Mouse (Mus musculus) kidney, postnatal 36 days (tissue): ENCODE results near the gene Map3k21.
A peak's percentile ranks its signal among the peaks of the same experiment; 100 is the strongest.

Source experiments
- DNase-seq, 2 experiments: peaks; one replicate each; pipeline ENCODE4 v3.0.0; 2021 to 2022; ENCODE audit warnings: mixed read lengths in 2 of 2

Map3k21 gene

DNA sequence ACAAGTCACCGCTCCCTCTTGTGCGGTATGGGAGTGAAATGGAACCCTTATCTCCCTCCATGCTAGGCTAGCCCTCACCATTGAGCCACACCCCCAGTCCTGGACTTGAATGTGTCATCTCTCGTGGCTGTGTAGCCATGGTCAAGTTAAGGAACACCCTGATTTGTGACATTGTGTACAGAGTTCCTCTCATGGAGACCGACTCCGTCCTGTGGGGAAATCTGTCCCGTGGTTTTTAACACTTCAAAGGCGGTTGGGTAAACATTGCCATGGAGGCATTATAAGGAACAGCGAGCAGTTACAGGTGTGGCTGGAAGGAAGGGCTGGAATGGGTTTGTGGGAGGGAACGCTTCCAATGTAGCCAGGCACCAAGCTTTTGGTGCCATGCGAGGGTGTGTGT, 6.8 kb downstream of the Map3k21 start:
- no peak for DNase-seq

DNA sequence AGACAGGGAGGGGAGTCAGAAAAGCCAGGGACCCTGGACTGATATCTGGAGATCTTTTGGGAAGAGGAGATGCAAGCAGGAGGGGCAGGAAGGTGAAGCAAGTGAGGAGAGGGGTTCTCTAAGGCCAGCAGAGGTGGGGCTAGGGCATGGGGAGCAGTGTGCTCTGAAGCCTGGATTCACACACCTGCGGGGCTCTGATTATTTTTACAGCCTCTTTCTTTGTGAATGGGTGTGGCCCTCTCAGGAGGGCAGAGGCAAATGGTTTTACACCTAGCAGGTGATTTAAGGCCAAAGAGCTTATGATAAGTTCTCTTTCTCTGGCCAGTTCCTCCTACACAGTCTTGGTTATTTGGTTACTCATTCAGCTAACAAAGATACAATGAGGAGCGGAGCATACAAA, 8.5 kb downstream of the Map3k21 start:
- DNase-seq: no peak

GRCm38 (mm10) chr8:125919560-125919959, 9.3 kb downstream of the Map3k21 start:
- DNase-seq: peak in 1 of 2 experiments; percentile 35

GRCm38 (mm10) chr8:125920281-125920680, 10.0 kb downstream of the Map3k21 start:
- no peak for DNase-seq

- DNase-seq: peak in 1 of 2 experiments; percentile 42
These were observed 10.5 kb downstream of the Map3k21 start for GRCm38 (mm10) chr8:125920761-125921160.

GRCm38 (mm10) chr8:125922333-125922732, 12.1 kb downstream of the Map3k21 start:
- peak; percentile 24 to 53 for DNase-seq

GRCm38 (mm10) chr8:125926636-125927035, 16.4 kb downstream of the Map3k21 start:
- DNase-seq: no peak

DNA sequence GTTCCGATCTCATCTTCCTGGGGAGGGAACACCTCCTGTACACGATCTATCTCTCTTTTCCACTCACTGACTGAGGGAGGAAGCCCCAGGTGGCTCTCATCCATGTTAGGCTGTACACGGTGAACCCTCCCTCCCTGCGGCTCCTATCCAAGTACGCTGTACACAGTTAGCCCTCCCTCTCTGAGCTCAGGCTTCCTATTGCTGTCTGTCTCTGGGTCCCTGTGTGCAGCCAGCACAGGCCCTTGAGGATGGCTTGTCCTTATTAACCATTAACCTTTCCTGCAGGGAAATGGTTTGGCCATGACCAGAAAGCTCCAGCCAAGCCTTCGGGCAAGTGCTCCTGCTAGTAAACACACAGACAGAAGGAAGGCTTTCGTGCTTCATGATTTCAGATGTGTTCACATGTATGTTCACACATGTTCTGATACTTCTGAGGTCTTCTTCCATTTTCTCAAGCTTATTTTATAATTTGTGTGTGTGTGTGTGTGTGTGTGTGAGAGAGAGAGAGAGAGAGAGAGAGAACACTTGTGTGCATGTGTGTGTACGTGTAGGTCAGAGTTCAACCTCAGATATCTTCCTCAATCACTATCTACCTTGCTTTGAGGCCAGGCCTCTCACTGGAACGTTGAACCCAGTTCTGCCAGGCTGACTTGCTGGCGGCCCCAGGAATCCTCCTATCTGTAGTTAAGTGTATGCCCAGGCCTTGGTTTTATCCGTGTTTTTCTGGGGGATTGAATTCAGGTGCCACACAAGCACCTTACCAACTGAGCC, 20.2 kb downstream of the Map3k21 start:
- peak; percentile 67 to 86 for DNase-seq

- DNase-seq: no peak
These were observed 21.6 kb downstream of the Map3k21 start for GRCm38 (mm10) chr8:125931822-125932221.

DNA sequence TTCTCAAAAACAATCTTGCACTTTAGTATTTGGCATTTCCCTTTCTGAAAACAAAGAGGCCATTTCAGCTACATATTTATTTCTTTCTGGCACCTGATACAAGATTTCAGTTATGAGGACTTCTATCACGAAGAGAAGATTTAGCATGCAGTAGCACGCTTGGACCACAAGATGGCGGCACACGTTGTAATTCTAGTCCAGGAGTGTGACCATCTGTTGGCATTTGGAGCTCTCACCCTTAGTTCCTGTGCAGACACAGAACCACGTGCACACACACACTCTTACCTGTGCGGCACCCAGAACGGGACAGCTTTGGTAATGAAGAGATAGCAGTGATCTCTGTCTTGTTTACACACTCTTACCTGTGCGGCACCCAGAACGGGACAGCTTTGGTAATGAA, 25.4 kb downstream of the Map3k21 start:
- peak; percentile 62 to 81 for DNase-seq

GRCm38 (mm10) chr8:125944511-125944910, 34.3 kb downstream of the Map3k21 start:
- peak; percentile 20 to 34 for DNase-seq

GRCm38 (mm10) chr8:125948696-125949308, 38.6 kb downstream of the Map3k21 start:
- peak; percentile 16 to 24 for DNase-seq

DNA sequence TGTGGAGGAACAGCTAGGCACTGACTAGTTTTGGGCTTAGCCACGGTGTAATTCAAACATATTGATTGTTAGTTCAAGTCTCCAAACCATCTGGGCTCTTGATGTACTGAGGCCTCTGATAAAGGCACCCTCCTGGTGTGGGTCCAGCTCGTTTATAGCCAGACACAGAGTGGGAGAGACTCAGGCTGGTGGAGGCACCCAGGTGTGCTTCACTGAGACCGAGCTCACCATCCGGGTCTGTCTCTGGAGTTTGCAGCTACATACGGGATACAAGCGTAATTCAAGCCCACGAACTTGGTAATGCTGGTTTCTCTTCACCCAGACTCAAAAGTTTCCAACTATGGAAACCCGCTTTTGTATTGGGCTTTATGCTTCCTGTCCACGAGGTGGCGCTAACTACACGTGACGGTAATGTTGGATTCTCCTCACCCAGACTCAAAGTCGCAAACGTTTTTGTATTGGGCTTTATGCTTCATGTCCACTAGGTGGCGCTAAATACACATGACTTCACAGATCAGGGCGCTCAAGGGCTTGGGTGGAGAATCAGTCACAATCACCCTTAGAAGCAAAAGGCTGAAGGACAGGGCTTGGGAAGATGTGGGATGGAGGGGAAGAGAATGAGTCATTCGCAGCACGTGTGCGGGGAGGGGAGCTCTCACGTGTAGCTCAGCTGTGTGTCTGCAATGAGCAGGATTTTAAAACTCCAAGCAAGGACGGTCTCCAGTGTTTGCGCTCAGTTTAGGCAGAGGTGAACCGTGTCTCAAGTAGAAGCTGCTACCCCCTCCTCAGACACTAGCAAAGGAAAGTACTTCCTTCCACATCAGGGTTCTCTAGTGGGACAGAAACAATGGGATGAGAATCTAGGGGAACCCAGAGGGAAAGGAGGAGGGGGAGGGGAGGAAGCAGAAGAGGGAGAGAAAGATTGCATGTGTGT, 40.0 kb downstream of the Map3k21 start:
- peak; percentile 89 to 91 for DNase-seq

DNA sequence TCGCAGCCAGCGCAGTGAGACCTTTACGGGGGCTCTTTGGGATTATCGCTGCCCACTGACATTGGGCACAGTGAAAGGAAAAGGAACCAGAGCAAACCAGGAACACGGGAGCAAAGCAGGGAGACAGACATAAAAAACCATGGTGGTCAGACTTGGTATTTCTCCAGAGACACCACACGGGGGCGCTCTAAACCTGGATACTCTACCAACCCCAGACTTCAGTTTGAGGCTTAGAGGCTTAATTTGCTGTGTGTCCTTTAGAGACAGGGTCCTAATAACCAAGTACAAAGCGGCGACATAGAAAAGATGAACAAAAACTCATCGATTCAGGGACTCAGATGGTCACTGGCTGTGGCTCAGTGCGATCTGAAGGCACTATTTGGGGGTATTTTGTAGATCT, 45.4 kb downstream of the Map3k21 start:
- peak; percentile 11 to 77 for DNase-seq

DNA sequence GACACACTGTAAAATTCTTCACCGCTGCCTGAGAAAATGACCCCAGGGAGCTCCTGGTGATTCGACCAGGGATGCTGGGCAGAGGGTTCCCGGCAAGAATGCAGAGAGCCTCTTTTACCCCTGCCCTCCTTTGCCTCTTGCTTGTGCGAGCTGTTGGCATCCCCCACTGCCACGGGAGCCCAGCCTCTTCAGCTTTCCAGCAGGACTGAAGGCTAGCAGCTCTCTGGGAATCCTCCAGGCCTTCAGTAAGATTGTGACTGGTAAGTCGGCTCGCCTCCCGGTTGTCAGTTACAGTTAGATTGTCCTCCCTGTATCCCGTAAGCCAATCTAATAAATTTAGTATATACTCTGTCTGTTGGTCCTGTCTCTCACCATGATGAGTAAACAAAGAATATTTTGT, 46.5 kb downstream of the Map3k21 start:
- DNase-seq: no peak

- no peak for DNase-seq
These were observed 47.2 kb downstream of the Map3k21 start for GRCm38 (mm10) chr8:125957226-125957993.

DNA sequence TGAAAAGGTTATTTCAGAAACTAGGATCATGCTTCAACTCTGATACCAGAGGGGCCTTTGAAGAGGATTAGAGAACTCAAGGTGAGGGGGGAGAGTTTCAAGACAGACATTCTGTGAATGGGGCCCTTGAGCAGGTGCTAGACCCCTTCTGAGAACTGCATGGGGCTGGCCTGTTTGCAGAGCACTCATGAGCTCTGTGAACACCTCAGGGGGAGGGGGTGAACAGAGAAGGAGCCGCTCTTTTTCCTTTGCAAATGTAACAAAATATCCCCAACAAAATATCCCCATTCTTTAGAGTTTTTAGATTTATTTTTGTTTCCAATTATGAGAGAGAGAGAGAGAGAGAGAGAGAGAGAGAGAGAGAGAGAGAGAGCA, 47.7 kb downstream of the Map3k21 start:
- no peak for DNase-seq

DNA sequence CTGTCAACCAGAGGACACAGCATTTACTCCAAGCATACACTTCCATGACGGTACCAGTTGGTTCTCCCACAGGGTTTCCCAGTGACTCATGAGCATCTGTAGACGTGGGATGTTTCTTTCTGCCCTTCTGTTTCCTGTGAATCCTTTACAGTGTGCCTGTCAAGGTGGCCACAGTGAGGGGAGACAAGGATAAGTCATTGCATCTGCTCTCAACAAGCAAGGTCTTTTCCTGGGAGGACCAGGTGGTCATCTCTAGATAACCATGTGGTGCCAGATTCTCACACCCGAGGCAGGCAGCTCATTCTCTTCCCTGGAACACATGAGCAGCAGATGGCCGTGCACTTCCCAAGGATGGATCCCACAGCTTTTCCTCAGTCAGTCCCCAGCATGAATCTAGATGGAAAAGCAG, 49.1 kb downstream of the Map3k21 start:
- DNase-seq: no peak

DNA sequence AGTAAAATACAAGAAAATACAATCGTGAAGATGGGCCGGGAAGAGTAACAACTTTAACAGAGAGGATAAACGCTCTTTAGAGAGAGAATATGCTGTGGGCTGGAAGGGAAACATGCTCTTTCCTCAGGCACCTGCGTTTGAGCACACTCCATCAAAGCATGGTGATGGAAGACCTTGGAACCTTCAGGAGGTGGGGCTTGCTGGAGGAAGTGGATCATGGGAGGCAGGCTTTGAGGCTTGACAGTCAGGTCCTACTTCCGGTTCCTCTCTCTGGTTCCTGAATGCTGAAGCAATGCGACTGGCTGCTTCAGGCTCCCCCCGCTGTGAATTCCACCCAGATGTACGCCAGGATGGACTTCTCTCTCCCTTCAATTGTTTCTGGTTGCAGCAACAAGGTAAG, 49.8 kb downstream of the Map3k21 start:
- no peak for DNase-seq

DNA sequence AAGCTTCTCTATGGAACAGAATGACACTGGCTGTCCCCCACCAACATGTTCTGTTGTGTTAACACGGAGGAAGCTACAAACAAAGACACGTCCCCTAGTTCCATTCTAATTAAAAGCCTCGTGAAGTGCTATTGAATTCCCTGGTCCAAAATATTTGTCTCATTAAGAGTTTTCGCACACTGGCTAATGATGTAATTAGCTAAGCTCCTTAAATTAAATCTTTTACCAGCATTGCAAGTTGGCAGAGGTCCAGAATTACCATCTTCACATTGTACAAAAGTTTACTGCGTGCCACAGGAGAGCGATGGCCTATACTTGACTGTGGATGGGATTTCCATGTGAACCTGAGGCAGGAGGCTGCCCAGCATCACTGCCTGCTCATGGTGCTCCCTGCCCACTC, 51.5 kb downstream of the Map3k21 start:
- no peak for DNase-seq

- no peak for DNase-seq
These were observed 53.6 kb downstream of the Map3k21 start for GRCm38 (mm10) chr8:125963807-125964211.

DNA sequence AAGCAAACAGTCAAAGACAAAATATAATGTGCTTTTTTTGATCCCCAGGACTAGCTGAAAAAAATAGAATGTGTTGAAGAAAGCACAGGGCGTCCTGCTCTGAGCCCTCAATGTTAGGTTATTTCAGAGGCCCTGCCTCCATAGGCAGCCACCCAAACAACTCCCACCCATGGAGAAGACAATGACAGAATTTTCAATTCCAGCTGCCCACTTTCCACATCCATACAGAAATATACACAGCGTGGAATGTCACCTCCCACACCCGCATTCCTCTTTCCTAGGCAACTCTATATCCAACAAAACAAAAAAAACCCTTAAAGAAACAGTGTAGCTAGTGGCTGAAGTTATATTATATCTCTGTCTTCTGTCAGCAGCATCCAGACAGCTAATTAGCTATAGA, 61.1 kb downstream of the Map3k21 start:
- no peak for DNase-seq

GRCm38 (mm10) chr8:125975981-125976380, 65.7 kb downstream of the Map3k21 start:
- DNase-seq: peak; percentile 24 to 29
